Mouse (Mus musculus): ENCODE results near the gene Ubap1.

Gene Ubap1

GRCm38 (mm10) chr4:41353265-41353664, 4.5 kb downstream of the Ubap1 start:
- DNase-seq (ENCODE audit: low spot score in 2 of 2): no peak

- no peak for DNase-seq (ENCODE audit: low spot score in 2 of 2)
These were observed 8.4 kb downstream of the Ubap1 start for GRCm38 (mm10) chr4:41357154-41357553.

- no peak for DNase-seq (ENCODE audit: low spot score in 2 of 2)
These were observed 9.9 kb downstream of the Ubap1 start for GRCm38 (mm10) chr4:41358669-41359068.

GRCm38 (mm10) chr4:41359358-41359757, 10.6 kb downstream of the Ubap1 start:
- no peak for DNase-seq (ENCODE audit: low spot score in 2 of 2)

DNA sequence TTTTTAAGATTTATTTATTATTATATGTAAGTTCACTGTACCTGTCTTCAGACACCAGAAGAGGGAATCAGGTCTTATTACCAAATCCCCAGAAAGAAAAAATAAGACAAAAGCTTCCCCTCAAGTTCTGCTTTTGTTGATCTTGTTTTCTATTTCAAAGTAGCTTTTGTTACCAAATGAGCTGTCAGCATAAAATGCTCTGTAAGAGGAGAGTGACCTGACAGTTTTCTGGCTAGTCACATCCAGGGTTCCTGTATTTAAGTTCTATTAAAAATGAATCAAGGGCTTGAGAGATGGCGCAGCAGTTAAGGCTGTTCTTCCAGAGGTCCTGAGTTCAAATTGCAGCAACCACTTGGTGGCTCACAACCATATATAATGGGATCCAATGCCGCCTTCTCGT, 12.3 kb downstream of the Ubap1 start:
- DNase-seq (ENCODE audit: low spot score in 2 of 2): no peak

GRCm38 (mm10) chr4:41368198-41368597, 19.4 kb downstream of the Ubap1 start:
- DNase-seq (ENCODE audit: low spot score in 2 of 2): no peak

GRCm38 (mm10) chr4:41369702-41370437, 21.1 kb downstream of the Ubap1 start:
- DNase-seq (ENCODE audit: low spot score in 2 of 2): no peak

DNA sequence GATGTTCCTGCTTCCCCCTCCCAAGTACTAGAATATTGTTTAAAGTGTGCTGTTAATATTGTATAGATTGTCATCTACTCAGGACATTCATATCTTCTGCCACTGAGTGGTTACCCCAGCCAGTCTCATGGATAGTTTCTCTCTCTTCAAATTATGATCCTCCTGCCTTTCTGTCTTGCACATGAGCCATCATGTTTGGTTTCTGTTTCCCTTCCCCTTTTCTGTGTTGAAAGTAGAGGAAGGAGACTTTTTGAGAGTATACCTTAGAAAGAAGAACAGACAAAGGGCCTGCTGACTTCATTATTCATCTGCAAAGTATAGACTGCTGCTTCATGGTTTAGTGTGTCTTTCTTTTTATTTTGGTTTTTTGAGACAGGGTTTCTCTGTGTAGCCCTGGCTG, 28.8 kb downstream of the Ubap1 start:
- no peak for DNase-seq (ENCODE audit: low spot score in 2 of 2)

DNA sequence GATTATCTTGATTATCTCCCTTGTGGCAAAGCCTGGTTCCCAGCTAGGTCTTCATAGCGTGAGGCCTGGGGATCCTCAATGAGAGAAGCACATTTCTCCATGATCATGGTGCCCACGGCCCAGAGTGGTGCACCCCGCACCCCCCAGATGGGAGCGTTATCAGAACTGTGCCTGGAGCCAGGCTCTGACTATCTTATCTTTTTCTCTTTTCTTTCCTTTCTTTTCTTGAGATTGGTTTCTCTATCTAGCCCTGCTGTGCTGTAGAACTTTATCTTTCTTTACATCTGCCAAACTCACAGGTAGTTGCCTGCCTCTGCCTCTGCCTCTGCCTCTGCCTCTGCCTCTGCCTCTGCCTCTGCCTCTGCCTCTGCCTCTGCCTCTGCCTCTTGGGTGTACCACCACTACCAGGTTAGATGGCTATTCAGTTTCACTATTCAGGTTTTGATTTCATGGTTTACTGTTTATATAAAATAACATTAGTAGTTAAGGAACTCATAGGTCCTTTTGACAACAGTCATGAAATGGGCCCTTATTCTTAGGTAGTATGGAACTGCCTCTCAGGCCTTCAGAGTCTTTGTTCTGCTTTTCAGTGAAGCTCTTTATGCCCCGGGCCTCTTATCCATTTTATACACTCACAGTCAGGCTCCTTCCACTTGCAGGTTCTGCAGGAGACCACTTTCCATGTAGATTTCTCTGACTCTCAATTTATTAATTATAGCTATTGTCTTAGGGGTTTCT, 32.6 kb downstream of the Ubap1 start:
- no peak for DNase-seq (ENCODE audit: low spot score in 2 of 2)

GRCm38 (mm10) chr4:41386412-41386975, 37.7 kb downstream of the Ubap1 start:
- no peak for DNase-seq (ENCODE audit: low spot score in 2 of 2)

DNA sequence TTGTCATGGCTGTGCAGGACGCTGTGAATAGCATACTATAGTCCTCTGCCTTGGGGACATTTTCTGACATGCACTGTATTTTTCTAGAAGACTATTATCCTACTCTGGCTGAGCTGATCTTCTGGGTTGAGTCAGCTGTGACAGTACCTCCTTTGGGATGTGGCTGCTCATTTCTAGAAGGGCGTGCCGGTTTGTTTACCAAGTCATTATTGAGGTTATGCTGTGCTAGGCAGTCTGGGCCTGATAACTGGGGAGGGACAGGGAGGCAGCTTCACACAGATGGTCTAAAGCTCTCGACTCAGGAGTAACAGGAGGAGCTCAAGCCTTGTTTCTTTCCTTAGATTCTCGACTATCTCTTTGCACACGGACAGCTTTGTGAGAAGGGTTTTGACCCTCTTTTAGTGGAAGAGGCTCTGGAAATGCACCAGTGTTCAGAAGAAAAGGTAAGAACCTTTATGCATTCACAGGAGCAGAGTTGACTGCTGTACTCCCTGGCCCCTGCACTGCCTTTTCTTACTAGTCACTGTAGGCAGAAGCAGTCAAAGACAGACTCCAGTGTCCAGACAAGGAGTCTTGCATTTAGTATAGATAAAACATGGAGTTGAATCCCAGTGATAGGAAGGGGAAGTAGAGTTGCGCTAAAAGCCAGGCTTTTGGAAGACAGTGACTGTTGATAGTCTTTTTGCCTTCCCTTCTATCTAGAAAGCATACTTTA, 39.1 kb downstream of the Ubap1 start:
- DNase-seq (ENCODE audit: low spot score in 2 of 2): peak in 1 of 2 experiments; percentile 40

GRCm38 (mm10) chr4:41388616-41389015, 39.8 kb downstream of the Ubap1 start:
- no peak for DNase-seq (ENCODE audit: low spot score in 2 of 2)

- no peak for DNase-seq (ENCODE audit: low spot score in 2 of 2)
These were observed 40.4 kb downstream of the Ubap1 start for GRCm38 (mm10) chr4:41389240-41389639.

DNA sequence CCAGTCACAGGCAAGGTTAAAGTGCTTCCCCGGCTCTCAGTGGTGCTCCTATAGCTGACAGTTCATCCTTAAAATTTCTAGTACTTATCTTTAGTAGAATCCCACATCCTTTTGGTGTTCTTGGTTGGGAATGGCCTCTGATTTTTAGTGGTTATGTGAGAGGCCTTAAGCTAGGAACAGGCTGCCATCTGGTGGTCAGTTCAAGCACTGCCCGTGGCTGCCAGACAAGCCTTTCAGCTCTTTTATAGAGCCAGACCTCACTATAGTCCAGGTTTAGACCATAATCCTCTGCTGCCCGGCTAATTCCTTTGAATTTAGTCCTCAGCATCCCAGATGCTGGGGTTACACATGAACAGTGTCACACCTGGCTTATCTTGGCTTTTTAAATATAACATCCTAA, 41.3 kb downstream of the Ubap1 start:
- peak; percentile 61 to 73 for DNase-seq (ENCODE audit: low spot score in 2 of 2)

GRCm38 (mm10) chr4:41391015-41391414, 42.2 kb downstream of the Ubap1 start:
- DNase-seq (ENCODE audit: low spot score in 2 of 2): no peak

DNA sequence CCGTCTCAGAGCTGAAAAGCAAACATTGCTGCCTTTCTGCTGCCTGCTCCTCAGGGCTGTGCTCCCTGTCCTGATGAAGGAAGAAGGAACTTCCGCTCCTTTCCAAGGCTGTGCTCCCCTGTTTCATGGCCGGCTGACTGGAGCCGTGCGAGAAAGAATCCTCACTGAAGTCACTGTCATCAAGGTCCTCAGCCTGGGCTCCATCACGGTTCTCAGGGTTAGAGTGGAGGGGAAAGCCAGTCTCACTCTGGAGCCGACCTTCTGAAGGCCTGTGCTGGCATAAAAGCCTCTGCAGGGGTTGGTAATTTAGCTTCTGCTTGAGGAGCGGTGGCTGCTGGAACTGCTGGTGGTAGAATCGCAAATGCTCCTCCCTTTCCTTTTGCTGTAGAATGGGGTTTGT, 45.9 kb downstream of the Ubap1 start:
- DNase-seq (ENCODE audit: low spot score in 2 of 2): no peak

GRCm38 (mm10) chr4:41398353-41398752, 49.6 kb downstream of the Ubap1 start:
- DNase-seq (ENCODE audit: low spot score in 2 of 2): no peak

- peak in 1 of 2 experiments; percentile 8 for DNase-seq (ENCODE audit: low spot score in 2 of 2)
These were observed 51.1 kb downstream of the Ubap1 start for GRCm38 (mm10) chr4:41399904-41400303.

GRCm38 (mm10) chr4:41401167-41401566, 52.4 kb downstream of the Ubap1 start:
- DNase-seq (ENCODE audit: low spot score in 2 of 2): no peak

- no peak for DNase-seq (ENCODE audit: low spot score in 2 of 2)
These were observed 52.8 kb downstream of the Ubap1 start for GRCm38 (mm10) chr4:41401573-41401972.

- no peak for DNase-seq (ENCODE audit: low spot score in 2 of 2)
These were observed 57.8 kb downstream of the Ubap1 start for GRCm38 (mm10) chr4:41406597-41406996.

DNA sequence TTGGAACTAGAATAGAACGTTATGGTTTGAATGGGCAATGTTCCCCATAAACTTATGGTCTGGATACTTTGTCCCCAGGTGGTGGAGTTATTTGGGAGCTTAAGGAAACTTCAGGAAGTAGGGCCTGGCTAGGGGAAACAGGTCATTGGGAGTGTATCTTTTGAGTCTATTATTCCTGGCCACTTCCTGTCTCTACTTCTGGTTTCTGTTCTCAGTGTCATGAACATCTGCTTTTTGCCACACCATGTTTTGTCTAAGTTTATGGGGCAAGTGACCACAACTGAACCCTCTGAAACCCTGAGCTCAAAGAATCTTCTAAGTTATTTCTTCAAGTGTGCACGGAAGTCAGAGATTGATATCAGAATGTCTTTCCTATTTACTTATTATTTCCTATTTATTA, 58.6 kb downstream of the Ubap1 start:
- DNase-seq (ENCODE audit: low spot score in 2 of 2): no peak
